Mouse (Mus musculus) stomach, embryonic 16.5 days (tissue): ENCODE data around the gene Pemt. TPM values are rescaled to one million over a fixed set of nuclear protein-coding genes. Genes with fewer than 3 reads are reported as not detected.
A peak's percentile ranks its signal among the peaks of the same experiment; 100 is the strongest.

Experiments used
- ATAC-seq: fragments of 200-750 bp; cut with Nextera tagmentation; 2 replicates; pipeline ENCODE4 v1.8.0; 2017; ENCODE audit warnings: moderate number of reproducible peaks, moderate TSS enrichment; ENCODE audit not compliant: insufficient read depth, low FRiP score
- H3K27ac ChIP-seq: fragments of 300-500 bp; sonication (generic); 2 replicates; pipeline ENCODE4 v1.5.1; 2014; ENCODE audit warnings: low read length
- H3K27me3 ChIP-seq: fragments of 300-500 bp; sonication (generic); 2 replicates; pipeline ENCODE4 v1.6.1; 2014; ENCODE audit warnings: low read length, control low read depth, mixed read lengths; ENCODE audit not compliant: control insufficient read depth, insufficient read depth
- H3K36me3 ChIP-seq: fragments of 300-500 bp; sonication (generic); 2 replicates; pipeline ENCODE4 v1.6.1; 2014; ENCODE audit warnings: low read length; ENCODE audit not compliant: control insufficient read depth, insufficient read depth
- H3K4me1 ChIP-seq: fragments of 300-500 bp; sonication (generic); 2 replicates; pipeline ENCODE4 v1.6.1; 2014; ENCODE audit warnings: low read length, control low read depth, mixed read lengths; ENCODE audit not compliant: control insufficient read depth, insufficient read depth
- H3K4me2 ChIP-seq: fragments of 300-500 bp; sonication (generic); 2 replicates; pipeline ENCODE4 v1.6.1; 2014; ENCODE audit warnings: low read depth, low read length, mixed read lengths
- H3K4me3 ChIP-seq: fragments of 300-500 bp; sonication (generic); replicated peaks from 2 replicates; pipeline ENCODE4 v1.5.1; 2014; ENCODE audit warnings: mild to moderate bottlenecking, low read length
- H3K9ac ChIP-seq: fragments of 300-500 bp; sonication (generic); 2 replicates; pipeline ENCODE4 v1.6.1; 2014; ENCODE audit warnings: low read length
- H3K9me3 ChIP-seq: fragments of 300-500 bp; sonication (generic); replicated peaks from 2 replicates; pipeline ENCODE4 v1.6.1; 2016; ENCODE audit warnings: low read length, control low read depth; ENCODE audit not compliant: control insufficient read depth
- WGBS: fragments of 180-500 bp; shearing (Covaris S2); extraction: QIAGEN DNeasy Blood & Tissue Kit; methylation state at CpG from one replicate; pipeline ENCODE4 v1.1.7; 2014; 5-methylcytosine and 5-hydroxymethylcytosine counted together
- polyA plus RNA-seq: library from polyadenylated mRNA; unstranded; fragments of >200 nt; fragmentation: Nextera tagmentation; extraction: Ambion mirVana; gene quantifications from 2 replicates; pipeline ENCODE4 v1.2.1, GENCODE M21; 2015

The Pemt gene
- polyA plus RNA-seq, 1 experiment from 2014 or later: 8.1 TPM

DNA sequence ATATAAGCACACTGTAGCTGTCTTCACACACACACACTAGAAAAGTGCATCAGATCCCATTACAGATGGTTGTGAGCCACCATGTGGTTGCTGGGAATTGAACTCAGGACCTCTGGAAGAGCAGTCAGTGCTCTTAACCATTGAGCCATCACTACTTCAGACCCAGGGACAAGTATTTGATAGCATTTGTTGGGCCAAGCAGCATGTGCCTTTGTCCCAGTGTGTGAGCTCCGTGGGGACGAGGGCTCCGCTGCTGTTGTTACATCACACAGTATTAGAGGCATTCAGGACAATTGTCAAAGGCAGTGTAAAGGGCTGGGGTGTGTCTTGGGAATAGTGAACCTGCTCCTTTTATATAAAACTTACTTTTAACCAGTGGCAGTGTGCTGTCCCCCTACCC is 109.3 kb downstream of the Pemt start:
- Histone ChIP-seq H3K4me2 (no peak overlapping the region), H3K27ac (no peak overlapping the region), H3K9ac (no peak overlapping the region), H3K27me3 (no peaks in the 10 kb centered on the region), H3K9me3 (no peaks in the 10 kb centered on the region), H3K4me3 (no peak overlapping the region), H3K4me1 (no peaks in the 10 kb centered on the region; the same call in none of the 2 replicates), H3K36me3 (no peaks in the 10 kb centered on the region)
- no peak for ATAC-seq
- WGBS: 62% methylated on average over 3 of the region's 3 CpGs

DNA sequence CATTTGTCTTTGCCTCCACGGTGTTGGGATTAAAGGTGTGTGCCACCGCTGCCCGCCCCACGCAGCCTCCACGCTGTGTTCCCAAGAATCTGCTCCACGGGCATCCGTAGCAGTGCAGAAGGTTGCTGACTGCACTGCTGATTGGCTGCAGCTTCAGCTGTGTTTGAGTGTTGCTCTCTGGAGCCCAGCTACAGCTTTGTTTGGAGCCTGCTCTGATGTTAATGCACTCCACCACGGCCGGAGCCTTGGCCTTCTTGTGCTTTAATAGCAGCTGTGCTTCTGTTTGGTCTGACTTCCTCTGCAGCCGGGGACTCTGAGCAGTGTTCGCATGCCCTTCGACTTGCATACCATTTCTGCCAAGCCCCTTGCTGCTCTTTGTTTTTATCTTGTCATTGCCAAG is 112.3 kb downstream of the Pemt start:
- Histone ChIP-seq H3K4me1 (no peaks in the 10 kb centered on the region; the same call in none of the 2 replicates), H3K4me3 (no peak overlapping the region), H3K4me2 (no peak overlapping the region), H3K27ac (peak overlapping the region; percentile 26; the same call in 1 of the 2 replicates), H3K36me3 (no peaks in the 10 kb centered on the region), H3K27me3 (no peaks in the 10 kb centered on the region), H3K9ac (0 out of 2 replicates have a peak overlapping the region, but pooled peaks have one; percentile 10), H3K9me3 (no peaks in the 10 kb centered on the region)
- ATAC-seq: no peak; the same call in 1 of the 2 replicates
- WGBS: 34% methylated on average over 12 of the region's 12 CpGs

DNA sequence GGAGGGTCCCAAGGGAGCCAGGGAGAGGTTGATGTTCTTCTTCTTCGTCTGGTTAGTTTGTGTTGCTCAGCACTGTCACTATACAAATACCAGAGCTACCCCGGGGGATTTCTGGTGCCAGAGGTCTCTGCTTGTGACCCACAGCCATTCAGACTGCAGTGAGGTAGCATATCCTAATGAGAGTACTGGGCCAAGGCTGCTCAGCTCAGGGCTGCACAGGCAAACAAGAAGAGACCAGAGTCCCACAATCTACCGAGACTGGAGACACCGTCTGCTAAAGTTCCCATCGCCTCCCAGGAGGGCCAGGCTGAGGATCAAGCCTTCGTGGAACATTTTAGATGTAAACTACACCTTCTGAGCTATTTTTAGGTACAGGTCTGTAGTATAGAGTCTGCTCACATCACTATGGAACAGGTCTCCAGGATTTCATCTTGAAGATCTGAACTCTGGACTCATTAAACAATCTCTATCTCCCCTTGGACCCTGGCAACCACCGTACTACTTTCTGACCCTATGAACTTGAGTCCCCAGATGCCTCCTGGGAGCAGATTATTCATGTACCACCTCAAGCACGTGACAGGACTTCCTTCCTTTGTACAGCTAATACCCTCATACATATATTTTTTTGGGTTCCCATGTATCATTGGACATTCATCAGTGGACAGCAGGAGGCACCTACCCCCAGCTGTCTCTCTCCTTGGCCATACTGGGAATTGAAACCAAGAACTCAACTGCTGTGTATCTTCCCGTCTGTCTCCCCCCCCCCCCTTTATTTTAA is 113.5 kb downstream of the Pemt start:
- no peaks in the 10 kb centered on the region; the same call in none of the 2 replicates for H3K4me1 ChIP-seq
- no peaks in the 10 kb centered on the region for H3K36me3 ChIP-seq
- 46% methylated on average over 9 of the region's 9 CpGs for WGBS
- H3K4me3 ChIP-seq: no peak overlapping the region
- ATAC-seq: peak; percentile 52
- H3K4me2 ChIP-seq: no peak overlapping the region
- no peaks in the 10 kb centered on the region for H3K9me3 ChIP-seq
- no peak overlapping the region for H3K27ac ChIP-seq
- no peak overlapping the region for H3K9ac ChIP-seq
- no peaks in the 10 kb centered on the region for H3K27me3 ChIP-seq

DNA sequence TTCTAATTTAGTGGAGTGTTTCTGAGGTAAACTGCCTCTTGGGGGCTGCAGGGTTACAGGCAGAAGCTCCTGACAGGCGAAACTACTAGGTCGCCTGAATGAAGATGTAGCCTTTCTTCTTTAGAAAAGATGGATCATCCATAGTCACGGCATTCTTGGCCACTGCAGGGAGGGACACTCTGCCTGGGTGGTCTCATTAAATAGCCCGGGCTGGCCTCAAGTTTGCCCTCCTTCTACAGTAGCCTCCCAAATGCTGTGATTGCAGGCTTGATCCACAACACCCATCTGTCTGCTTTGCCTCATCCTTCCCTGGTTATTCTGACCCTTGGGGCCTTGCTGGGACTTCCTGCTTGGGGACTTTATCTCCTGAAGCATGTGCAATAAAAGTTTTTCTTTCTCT is 116.3 kb downstream of the Pemt start:
- H3K9ac ChIP-seq: no peak overlapping the region
- H3K9me3 ChIP-seq: no peaks in the 10 kb centered on the region
- H3K4me3 ChIP-seq: no peak overlapping the region
- no peaks in the 10 kb centered on the region for H3K27me3 ChIP-seq
- no peaks in the 10 kb centered on the region for H3K36me3 ChIP-seq
- WGBS: 45% methylated on average over 4 of the region's 4 CpGs
- no peaks in the 10 kb centered on the region; the same call in none of the 2 replicates for H3K4me1 ChIP-seq
- ATAC-seq: no peak
- no peak overlapping the region for H3K27ac ChIP-seq
- H3K4me2 ChIP-seq: no peak overlapping the region

DNA sequence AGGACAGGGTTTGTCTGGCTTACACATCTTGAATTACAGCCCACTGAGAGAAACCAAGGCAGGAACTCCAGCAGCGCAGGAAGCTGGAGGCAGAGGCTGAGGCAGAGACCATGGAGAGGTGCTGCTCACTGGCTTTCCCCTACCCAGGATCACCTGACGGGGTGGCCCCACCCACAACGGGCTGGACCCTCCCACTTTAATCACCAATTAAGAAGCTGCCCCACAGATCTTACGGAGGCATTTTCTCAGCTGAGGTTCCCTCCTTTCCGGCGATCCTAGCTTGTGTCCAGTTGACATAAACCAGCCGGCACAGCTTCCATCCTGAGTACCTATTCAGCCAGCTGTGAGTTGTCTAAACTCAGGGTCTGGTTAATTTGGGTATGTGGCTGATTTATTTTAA is 125.0 kb downstream of the Pemt start:
- Histone ChIP-seq H3K4me1 (peaks cover 8% of the 10 kb centered on the region; the same call in 1 of the 2 replicates), H3K27ac (peak overlapping the region; percentile 30; the same call in 1 of the 2 replicates), H3K9me3 (no peaks in the 10 kb centered on the region), H3K27me3 (no peaks in the 10 kb centered on the region), H3K36me3 (no peaks in the 10 kb centered on the region), H3K4me2 (peak overlapping the region; percentile 40), H3K4me3 (peak overlapping the region; percentile 22; the same call in 1 of the 2 replicates), H3K9ac (peak overlapping the region; percentile 53; the same call in 1 of the 2 replicates)
- WGBS: 14% methylated on average over 7 of the region's 7 CpGs
- ATAC-seq: peak; percentile 81; the same call in 1 of the 2 replicates

Other genes with a start within 250 kb of the Pemt start
- 34.1 and 35.6 TPM in 2 replicates for gene Flcn, start 236.5 kb downstream of the Pemt start, polyA plus RNA-seq
- 29.4 and 31.6 TPM in 2 replicates for gene Nt5m, start 207.0 kb downstream of the Pemt start, polyA plus RNA-seq
- 172 and 174 TPM in 2 replicates for gene Cops3, start 206.7 kb downstream of the Pemt start, polyA plus RNA-seq
- 33.5 and 35.7 TPM in 2 replicates for gene Med9, start 98.3 kb downstream of the Pemt start, polyA plus RNA-seq
- gene Rasd1, start 81.5 kb downstream of the Pemt start, polyA plus RNA-seq: 2.5 and 2.7 TPM in 2 replicates
- 13.9 and 16.1 TPM in 2 replicates for gene Rai1, start 58.5 kb upstream of the Pemt start, polyA plus RNA-seq
- gene Srebf1, start 176.1 kb upstream of the Pemt start, polyA plus RNA-seq: 63.4 and 69.8 TPM in 2 replicates